Mouse (Mus musculus): ENCODE measurements at regions not wholly inside any gene's neighbourhood (a gene's known extent, or its start where the extent isn't known, plus 50 kb on each side); places are given as distances from the start of the nearest gene placed in this dataset.

- H3K9me3 ChIP-seq (ENCODE audit: control insufficient read depth, low read length): no peaks in the 10 kb centered on the region
- no peaks in the 10 kb centered on the region for H3K27me3 ChIP-seq (ENCODE audit: control insufficient read depth, insufficient read depth, low read length)
- no peak overlapping the region for H3K27ac ChIP-seq (ENCODE audit: low read depth, low read length)
- H3K4me2 ChIP-seq (replicated peaks; ENCODE audit: low read depth, low read length): no peak overlapping the region
- WGBS: 41% methylated on average over 5 of the region's 5 CpGs
- ATAC-seq (ENCODE audit: low FRiP score, low TSS enrichment): no peak
- no peak overlapping the region for H3K4me3 ChIP-seq (ENCODE audit: low read length)
- no peaks in the 10 kb centered on the region for H3K36me3 ChIP-seq (ENCODE audit: control insufficient read depth, insufficient read depth, low read length)
- H3K9ac ChIP-seq (ENCODE audit: low read depth, low read length): no peak overlapping the region
- 0 out of 2 replicates have a peak, but pooled peaks cover 4% of the 10 kb centered on the region for H3K4me1 ChIP-seq (ENCODE audit: control insufficient read depth, insufficient read depth, low read length)
Observed at GRCm38 (mm10) chr3:39322225-39322624, 435.5 kb downstream of the Fat4 start.

DNA sequence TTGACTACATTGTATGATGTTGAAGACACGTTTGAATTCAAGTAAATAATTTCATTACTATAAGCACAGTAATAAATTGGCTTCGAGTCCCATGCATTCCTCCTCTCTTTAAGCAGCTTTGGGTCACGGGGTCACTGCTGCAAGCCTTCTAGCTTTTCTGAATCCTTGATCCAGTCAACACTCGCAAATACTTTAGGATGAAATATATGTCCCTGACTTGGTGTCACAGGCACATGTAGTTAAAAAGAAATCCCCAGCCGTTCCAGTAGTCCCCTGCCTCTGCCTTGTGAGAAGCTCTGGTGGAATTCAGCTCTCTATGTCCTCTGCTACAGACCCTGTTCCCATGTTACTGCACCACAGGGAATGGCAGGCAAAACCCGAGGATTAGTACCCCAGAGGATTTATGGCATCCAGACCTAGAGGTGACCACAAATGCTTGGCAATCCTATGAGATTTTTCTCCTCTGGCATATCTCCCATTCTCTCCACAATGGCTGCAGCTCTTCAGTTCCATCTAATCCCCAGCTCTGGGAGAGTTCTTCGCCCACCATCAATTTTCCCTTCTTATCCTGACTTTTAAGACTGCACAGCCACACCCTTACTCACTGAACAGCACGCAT, 449.0 kb downstream of the Fat4 start:
- H3K4me2 ChIP-seq (replicated peaks; ENCODE audit: low read depth, low read length): no peak overlapping the region
- no peak overlapping the region for H3K4me3 ChIP-seq (ENCODE audit: low read length)
- no peaks in the 10 kb centered on the region for H3K36me3 ChIP-seq (ENCODE audit: control insufficient read depth, insufficient read depth, low read length)
- no peaks in the 10 kb centered on the region for H3K27me3 ChIP-seq (ENCODE audit: control insufficient read depth, insufficient read depth, low read length)
- H3K27ac ChIP-seq (ENCODE audit: low read depth, low read length): 0 out of 2 replicates have a peak overlapping the region, but pooled peaks have one; percentile 1
- ATAC-seq (ENCODE audit: low FRiP score, low TSS enrichment): no peak
- no peaks in the 10 kb centered on the region; the same call in 1 of the 2 replicates for H3K9me3 ChIP-seq (ENCODE audit: control insufficient read depth, low read length)
- H3K4me1 ChIP-seq (ENCODE audit: control insufficient read depth, insufficient read depth, low read length): 0 out of 2 replicates have a peak, but pooled peaks cover 3% of the 10 kb centered on the region
- no peak overlapping the region for H3K9ac ChIP-seq (ENCODE audit: low read depth, low read length)
- WGBS: 42% methylated on average over 8 of the region's 8 CpGs

- Histone ChIP-seq H3K4me3 (ENCODE audit: low read length) (no peak overlapping the region), H3K9me3 (ENCODE audit: control insufficient read depth, low read length) (no peaks in the 10 kb centered on the region), H3K27me3 (ENCODE audit: control insufficient read depth, insufficient read depth, low read length) (no peaks in the 10 kb centered on the region), H3K4me1 (ENCODE audit: control insufficient read depth, insufficient read depth, low read length) (no peaks in the 10 kb centered on the region), H3K36me3 (ENCODE audit: control insufficient read depth, insufficient read depth, low read length) (no peaks in the 10 kb centered on the region), H3K27ac (ENCODE audit: low read depth, low read length) (no peak overlapping the region), H3K9ac (ENCODE audit: low read depth, low read length) (no peak overlapping the region), H3K4me2 (replicated peaks; ENCODE audit: low read depth, low read length) (no peak overlapping the region)
- 83% methylated on average over 3 of the region's 3 CpGs for WGBS
- no peak for ATAC-seq (ENCODE audit: low FRiP score, low TSS enrichment)
Observed at GRCm38 (mm10) chr3:39341161-39341687, 454.5 kb downstream of the Fat4 start.

- 25% methylated on average over 3 of the region's 3 CpGs for WGBS
- H3K9ac ChIP-seq (ENCODE audit: low read depth, low read length): no peak overlapping the region
- no peak overlapping the region for H3K4me3 ChIP-seq (ENCODE audit: low read length)
- peak; percentile 86 for ATAC-seq (ENCODE audit: low FRiP score, low TSS enrichment)
- no peak overlapping the region for H3K27ac ChIP-seq (ENCODE audit: low read depth, low read length)
- H3K4me2 ChIP-seq (replicated peaks; ENCODE audit: low read depth, low read length): no peak overlapping the region
- no peaks in the 10 kb centered on the region for H3K36me3 ChIP-seq (ENCODE audit: control insufficient read depth, insufficient read depth, low read length)
- no peaks in the 10 kb centered on the region for H3K27me3 ChIP-seq (ENCODE audit: control insufficient read depth, insufficient read depth, low read length)
- no peaks in the 10 kb centered on the region for H3K9me3 ChIP-seq (ENCODE audit: control insufficient read depth, low read length)
- H3K4me1 ChIP-seq (ENCODE audit: control insufficient read depth, insufficient read depth, low read length): no peaks in the 10 kb centered on the region
Observed at GRCm38 (mm10) chr3:39344078-39344477, 457.3 kb downstream of the Fat4 start.

DNA sequence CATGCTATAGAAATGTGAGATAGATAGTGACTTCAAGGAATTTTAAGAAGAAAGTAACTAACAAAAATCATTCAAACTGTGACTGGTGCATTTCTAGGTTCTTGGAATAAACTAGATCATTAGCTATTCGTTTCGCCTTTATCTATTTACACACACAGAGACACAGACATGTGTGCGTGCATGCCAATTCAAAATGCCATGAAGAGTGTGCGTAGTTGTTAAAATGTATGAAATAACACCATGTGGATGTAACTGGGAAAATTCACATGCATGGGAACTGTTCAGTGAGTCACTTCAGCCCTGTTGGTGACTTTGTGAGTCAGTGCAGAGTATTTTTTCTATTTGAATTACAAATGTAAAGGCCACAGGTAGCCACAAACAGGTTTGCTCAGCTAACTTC, 460.8 kb downstream of the Fat4 start:
- Histone ChIP-seq H3K27me3 (ENCODE audit: control insufficient read depth, insufficient read depth, low read length) (no peaks in the 10 kb centered on the region), H3K4me2 (replicated peaks; ENCODE audit: low read depth, low read length) (no peak overlapping the region), H3K4me3 (ENCODE audit: low read length) (no peak overlapping the region), H3K9ac (ENCODE audit: low read depth, low read length) (no peak overlapping the region), H3K36me3 (ENCODE audit: control insufficient read depth, insufficient read depth, low read length) (no peaks in the 10 kb centered on the region), H3K27ac (ENCODE audit: low read depth, low read length) (no peak overlapping the region), H3K9me3 (ENCODE audit: control insufficient read depth, low read length) (no peaks in the 10 kb centered on the region), H3K4me1 (ENCODE audit: control insufficient read depth, insufficient read depth, low read length) (no peaks in the 10 kb centered on the region)
- no peak for ATAC-seq (ENCODE audit: low FRiP score, low TSS enrichment)
- WGBS: 95% methylated on average over 4 of the region's 4 CpGs

DNA sequence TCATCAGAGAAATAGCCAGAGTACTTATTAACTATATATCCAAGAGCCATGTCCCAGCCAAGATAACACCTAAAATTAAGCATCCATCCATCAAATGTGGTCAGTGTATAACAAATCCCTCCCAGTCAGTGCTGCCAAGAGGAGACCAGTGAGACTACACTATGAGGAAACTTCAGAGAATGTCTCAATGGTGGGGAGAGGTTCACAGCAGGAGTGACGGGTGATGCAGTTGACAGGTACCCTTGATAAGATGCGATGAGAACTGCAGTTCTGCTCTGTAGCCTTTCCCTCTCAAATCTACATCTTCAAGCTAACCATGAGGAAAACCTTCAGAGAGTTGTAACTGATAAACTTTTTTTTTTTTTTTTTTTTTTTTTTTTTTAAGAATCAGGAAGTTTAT, 470.3 kb downstream of the Fat4 start:
- no peak overlapping the region for H3K27ac ChIP-seq (ENCODE audit: low read depth, low read length)
- H3K9ac ChIP-seq (ENCODE audit: low read depth, low read length): no peak overlapping the region
- H3K4me1 ChIP-seq (ENCODE audit: control insufficient read depth, insufficient read depth, low read length): no peaks in the 10 kb centered on the region
- H3K9me3 ChIP-seq (ENCODE audit: control insufficient read depth, low read length): 0 out of 2 replicates have a peak, but pooled peaks cover 3% of the 10 kb centered on the region
- H3K27me3 ChIP-seq (ENCODE audit: control insufficient read depth, insufficient read depth, low read length): no peaks in the 10 kb centered on the region
- ATAC-seq (ENCODE audit: low FRiP score, low TSS enrichment): no peak
- no peak overlapping the region for H3K4me2 ChIP-seq (replicated peaks; ENCODE audit: low read depth, low read length)
- no peak overlapping the region for H3K4me3 ChIP-seq (ENCODE audit: low read length)
- H3K36me3 ChIP-seq (ENCODE audit: control insufficient read depth, insufficient read depth, low read length): no peaks in the 10 kb centered on the region
- 91% methylated on average over 2 of the region's 2 CpGs for WGBS

DNA sequence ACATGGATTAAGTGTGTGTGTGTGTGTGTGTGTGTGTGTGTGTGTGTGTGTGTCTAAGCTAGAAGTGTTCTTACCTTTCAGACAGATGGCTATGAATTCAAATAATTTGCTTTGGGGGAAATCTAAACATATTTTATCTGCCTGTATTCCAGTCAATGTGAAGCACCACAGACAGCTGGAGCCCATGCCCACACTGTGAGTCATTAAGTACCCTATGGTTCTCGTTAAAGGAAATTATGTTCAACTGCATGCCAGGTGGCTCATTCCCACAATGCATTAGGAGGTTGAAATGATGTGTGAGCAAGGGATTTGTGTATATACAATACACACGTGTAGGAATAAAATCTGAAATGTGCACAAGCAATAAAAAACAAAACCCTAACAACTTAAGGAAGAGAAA, 473.5 kb downstream of the Fat4 start:
- H3K9ac ChIP-seq (ENCODE audit: low read depth, low read length): no peak overlapping the region
- H3K27ac ChIP-seq (ENCODE audit: low read depth, low read length): no peak overlapping the region
- 0 out of 2 replicates have a peak, but pooled peaks cover 4% of the 10 kb centered on the region for H3K9me3 ChIP-seq (ENCODE audit: control insufficient read depth, low read length)
- no peaks in the 10 kb centered on the region for H3K27me3 ChIP-seq (ENCODE audit: control insufficient read depth, insufficient read depth, low read length)
- no peaks in the 10 kb centered on the region for H3K36me3 ChIP-seq (ENCODE audit: control insufficient read depth, insufficient read depth, low read length)
- H3K4me3 ChIP-seq (ENCODE audit: low read length): no peak overlapping the region
- WGBS: 71% methylated on average over 2 of the region's 2 CpGs
- H3K4me1 ChIP-seq (ENCODE audit: control insufficient read depth, insufficient read depth, low read length): no peaks in the 10 kb centered on the region
- no peak overlapping the region for H3K4me2 ChIP-seq (replicated peaks; ENCODE audit: low read depth, low read length)
- ATAC-seq (ENCODE audit: low FRiP score, low TSS enrichment): no peak

DNA sequence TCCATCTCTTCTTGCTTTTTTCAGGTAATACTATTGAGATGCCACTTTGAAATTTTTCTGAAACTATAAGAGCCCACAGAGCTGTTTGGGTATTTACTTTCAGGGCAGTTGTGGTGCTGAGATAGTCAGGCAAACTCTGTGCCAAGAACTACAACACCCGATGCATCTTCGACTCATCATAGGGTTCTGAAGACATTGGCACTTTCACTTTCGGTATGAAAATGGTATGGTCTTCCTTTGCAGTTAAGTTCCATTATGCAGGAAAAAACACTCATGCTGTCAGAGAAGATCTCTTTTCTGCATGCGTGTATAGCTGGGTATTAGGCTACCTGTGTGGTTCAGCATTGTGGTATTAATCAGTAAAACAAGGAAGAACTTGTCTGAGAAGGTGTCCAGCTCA, 484.2 kb downstream of the Fat4 start:
- H3K9me3 ChIP-seq (ENCODE audit: control insufficient read depth, low read length): no peaks in the 10 kb centered on the region
- H3K4me3 ChIP-seq (ENCODE audit: low read length): no peak overlapping the region
- no peak for ATAC-seq (ENCODE audit: low FRiP score, low TSS enrichment)
- H3K9ac ChIP-seq (ENCODE audit: low read depth, low read length): no peak overlapping the region
- no peak overlapping the region for H3K4me2 ChIP-seq (replicated peaks; ENCODE audit: low read depth, low read length)
- 95% methylated on average over 4 of the region's 4 CpGs for WGBS
- no peaks in the 10 kb centered on the region for H3K27me3 ChIP-seq (ENCODE audit: control insufficient read depth, insufficient read depth, low read length)
- H3K27ac ChIP-seq (ENCODE audit: low read depth, low read length): no peak overlapping the region
- H3K4me1 ChIP-seq (ENCODE audit: control insufficient read depth, insufficient read depth, low read length): no peaks in the 10 kb centered on the region
- no peaks in the 10 kb centered on the region for H3K36me3 ChIP-seq (ENCODE audit: control insufficient read depth, insufficient read depth, low read length)

GRCm38 (mm10) chr3:39372426-39372950, 485.7 kb downstream of the Fat4 start:
- no peak for ATAC-seq (ENCODE audit: low FRiP score, low TSS enrichment)
- H3K27me3 ChIP-seq (ENCODE audit: control insufficient read depth, insufficient read depth, low read length): no peaks in the 10 kb centered on the region
- WGBS: 82% methylated on average over 10 of the region's 10 CpGs

More at GRCm38 (mm10) chr3:39372426-39372950, 485.7 kb downstream of the Fat4 start:
- H3K27ac ChIP-seq (ENCODE audit: low read depth, low read length): no peak overlapping the region
- no peaks in the 10 kb centered on the region for H3K36me3 ChIP-seq (ENCODE audit: control insufficient read depth, insufficient read depth, low read length)
- H3K4me2 ChIP-seq (replicated peaks; ENCODE audit: low read depth, low read length): no peak overlapping the region
- H3K9ac ChIP-seq (ENCODE audit: low read depth, low read length): no peak overlapping the region
- H3K9me3 ChIP-seq (ENCODE audit: control insufficient read depth, low read length): no peaks in the 10 kb centered on the region
- no peaks in the 10 kb centered on the region for H3K4me1 ChIP-seq (ENCODE audit: control insufficient read depth, insufficient read depth, low read length)
- H3K4me3 ChIP-seq (ENCODE audit: low read length): no peak overlapping the region
